Mouse (Mus musculus) neutrophil, adult 5-6 weeks (primary cell): Measurements from ENCODE around the gene Casp12. TPM values are rescaled to one million over a fixed set of nuclear protein-coding genes. Genes with fewer than 3 reads are reported as not detected.
A peak's percentile ranks its signal among the peaks of the same experiment; 100 is the strongest.
"Not testable (repeated sequence)": the region's sequence is repeated elsewhere in the genome, so short reads cannot be mapped to it uniquely, and the experiment has no call there.

Experiments
- ATAC-seq: fragments of 151-379, 151-347 bp; 2 replicates; pipeline ENCODE4 v1.8.0; 2017; ENCODE audit warnings: mild to moderate bottlenecking, moderate TSS enrichment; ENCODE audit not compliant: insufficient number of reproducible peaks, poor library complexity, low FRiP score, severe bottlenecking; ENCODE audit errors: extremely low read depth
- total RNA-seq: library from RNA; stranded (forward); fragments of 200-1000 nt; gene quantifications from 2 replicates; pipeline ENCODE4 v1.2.3, GENCODE M21; 2017

Casp12 gene
- total RNA-seq = 0.47 and 1.4 TPM in 2 replicates

DNA sequence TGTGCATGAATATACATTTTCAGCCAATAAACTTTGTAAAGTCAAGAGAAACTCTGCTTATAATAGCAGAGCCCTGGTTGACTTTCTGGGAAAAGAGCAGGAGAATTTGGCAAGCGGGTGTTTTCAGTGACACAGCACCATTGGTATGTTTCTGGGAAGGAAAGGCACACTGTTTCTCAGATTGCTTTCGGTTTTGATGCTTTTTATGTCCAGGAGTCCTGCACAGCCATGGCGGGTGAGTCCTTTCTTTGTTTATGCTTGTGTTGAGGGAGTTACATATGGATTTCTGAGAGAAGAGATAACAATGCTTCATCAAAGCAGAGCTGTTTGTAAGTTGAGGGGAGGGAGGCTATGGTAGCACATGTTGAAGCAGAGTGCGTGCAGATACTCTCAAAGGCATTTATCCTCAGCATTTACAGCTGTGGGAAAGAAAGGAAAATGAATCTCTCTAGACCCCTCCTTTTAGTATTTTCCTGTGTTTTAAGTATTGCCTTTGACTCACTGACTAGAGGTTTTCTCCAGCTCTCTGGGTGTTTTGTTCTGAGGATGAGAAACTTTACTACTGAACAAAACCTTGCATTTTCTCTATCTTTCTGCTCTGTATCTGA is at the start of gene Casp12:
Casp12 (plus strand) TSS at position 140 of the 608 bp plus-strand sequence.
- ATAC-seq = no peak

DNA sequence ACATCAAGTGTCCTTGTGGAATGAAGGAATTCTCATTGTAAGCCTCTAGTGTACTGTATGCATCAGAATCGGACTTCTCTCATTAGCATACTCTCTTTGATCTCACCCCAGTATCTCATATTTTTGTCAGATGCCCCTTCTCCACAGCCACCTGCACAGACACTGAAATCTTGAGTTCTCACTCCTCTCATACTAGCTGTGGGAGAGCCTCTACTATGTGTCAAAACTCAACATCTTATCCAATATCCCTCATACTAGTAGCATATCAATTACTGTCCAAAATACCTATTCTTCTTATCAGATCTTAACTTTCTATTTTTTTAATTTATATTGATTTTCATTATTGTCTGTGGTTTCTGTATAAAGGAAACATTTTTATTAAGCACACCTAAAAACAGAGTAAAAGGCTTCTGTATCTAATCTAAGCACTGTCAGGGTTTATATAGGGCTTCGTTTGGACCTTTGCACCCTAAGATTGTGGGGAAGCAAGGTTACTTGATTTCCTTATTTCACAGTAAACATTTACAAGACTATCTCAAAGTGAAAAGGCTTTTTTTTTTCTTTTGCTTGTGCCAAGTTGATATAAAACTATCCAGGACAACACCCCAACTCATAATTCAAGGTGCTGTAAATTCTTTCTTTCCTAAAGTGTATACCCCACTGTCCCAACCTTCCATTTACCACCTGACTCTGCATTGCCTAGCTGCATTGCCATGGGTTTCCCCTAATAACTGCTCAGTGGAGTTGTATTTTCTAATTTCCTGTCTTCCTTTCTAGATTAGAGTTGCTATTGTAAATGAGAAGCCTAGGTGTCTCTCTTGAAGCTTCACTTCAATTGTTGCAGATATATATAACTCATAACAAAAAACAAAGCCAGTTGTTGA is 48.6 kb upstream of the Casp12 start:
- ATAC-seq = no peak

DNA sequence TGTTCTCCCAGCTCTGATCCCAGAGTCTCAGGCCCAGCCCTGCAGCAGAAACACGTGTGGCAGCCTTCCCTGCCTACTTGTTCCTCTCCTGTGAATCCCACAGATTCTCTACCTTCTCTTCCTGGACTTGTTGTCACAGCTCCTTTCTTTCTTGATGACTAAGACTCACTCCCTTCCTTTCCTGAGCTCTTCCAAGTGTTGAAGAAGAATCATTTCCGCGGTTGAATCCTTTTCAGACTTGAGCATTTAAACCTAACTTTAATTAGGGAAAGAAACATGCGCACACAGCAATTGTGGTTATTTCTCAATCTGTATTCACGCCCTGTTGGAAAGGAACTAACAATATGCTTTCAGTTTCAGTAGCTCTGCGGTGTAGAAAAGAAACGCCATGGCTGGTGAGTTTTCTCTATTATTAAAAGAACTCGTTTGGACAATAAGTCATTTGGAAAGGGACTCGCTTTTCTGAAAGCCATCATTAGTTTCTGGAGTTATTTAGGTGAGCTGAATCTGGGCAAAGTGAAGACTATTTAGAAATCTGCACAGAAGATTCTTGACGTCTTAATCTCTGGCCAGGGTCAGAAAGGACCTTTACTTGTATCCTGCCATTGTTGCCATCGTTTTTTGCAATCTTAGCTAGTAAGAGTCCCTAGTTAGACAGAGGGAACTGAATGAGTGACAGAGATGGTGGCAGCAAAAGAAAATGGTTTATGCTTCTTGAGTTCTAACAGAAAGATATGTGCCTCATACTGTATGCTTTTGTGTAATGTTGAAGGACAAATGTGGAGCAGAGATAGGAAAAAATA is 46.7 kb upstream of the Casp12 start, which contains the start of gene Casp1:
Casp1 (plus strand) TSS at position 189 of the 803 bp plus-strand sequence.
- ATAC-seq = peak; percentile 87

DNA sequence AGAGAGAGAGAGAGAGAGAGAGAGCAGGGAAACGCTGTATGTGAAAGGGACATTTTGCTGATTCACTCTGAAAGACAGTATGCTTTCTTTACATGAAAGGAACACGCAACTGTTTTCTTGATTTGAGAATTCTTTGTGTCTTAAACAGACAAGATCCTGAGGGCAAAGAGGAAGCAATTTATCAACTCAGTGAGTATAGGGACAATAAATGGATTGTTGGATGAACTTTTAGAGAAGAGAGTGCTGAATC is 46.2 kb upstream of the Casp12 start:
- ATAC-seq = peak; percentile 5; the same call in 1 of the 2 replicates

DNA sequence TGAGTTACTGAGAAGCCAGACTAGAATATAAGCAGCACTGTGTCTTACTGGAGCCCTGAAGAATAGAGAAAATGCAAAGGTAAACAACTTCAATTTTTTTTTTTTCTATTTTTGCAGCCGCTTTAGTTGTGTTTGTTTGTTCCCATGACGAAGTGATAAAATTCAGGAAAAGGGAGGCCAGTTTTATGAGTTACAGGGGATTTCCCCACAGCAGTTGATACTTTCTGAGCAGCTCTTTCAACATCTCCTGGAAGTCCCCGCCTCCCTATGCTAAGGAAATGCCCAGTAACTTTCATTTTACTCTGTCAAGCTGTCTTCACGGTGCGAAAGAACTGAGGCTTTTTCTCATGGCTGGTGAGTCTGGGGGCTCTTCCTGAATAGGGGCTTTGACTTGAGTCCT is 36.7 kb upstream of the Casp12 start, which contains the start of gene Casp4:
Casp4 (plus strand) TSS at position 268 of the 400 bp plus-strand sequence.
- ATAC-seq = peak; percentile 84

GRCm38 (mm10) chr9:5310112-5310511 is 35.1 kb upstream of the Casp12 start:
- no peak for ATAC-seq

DNA sequence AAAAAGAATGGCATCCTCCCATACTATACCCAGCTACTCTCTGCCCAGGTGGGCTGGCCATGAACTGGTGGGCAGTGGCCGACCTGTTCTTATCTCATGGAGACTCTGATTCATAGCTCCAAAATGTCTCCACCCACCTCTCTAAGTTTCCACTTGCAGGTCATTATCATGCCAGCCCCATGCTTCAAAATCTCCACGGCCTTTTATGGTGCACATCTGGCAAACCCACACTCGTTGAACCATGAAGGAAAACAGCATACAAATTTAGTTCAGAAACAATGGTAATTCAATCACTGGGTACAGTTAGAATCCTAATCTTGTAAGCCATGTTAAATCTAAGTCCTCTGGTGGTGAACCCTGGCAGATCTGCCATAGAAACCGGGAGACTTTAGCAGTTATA is 33.8 kb upstream of the Casp12 start:
- peak; percentile 53 for ATAC-seq

DNA sequence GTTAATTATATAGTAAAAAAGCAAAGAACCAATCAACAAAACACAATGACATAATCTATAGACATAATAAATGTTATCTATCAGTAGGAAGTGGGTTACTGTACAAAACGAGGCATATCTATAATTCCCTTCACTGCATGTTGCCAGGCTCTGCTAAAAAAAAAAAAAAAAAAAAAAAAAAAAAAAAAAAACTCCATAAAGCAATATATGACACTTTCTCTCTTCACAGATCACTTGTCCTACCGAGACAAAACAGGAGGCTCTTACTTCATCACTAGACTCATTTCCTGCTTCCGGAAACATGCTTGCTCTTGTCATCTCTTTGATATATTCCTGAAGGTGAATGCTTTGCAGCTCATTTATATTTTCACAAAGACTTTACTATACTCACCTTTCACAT is 17.0 kb upstream of the Casp12 start:
- ATAC-seq = no peak

GRCm38 (mm10) chr9:5332441-5332840 is 12.8 kb upstream of the Casp12 start:
- no peak for ATAC-seq

DNA sequence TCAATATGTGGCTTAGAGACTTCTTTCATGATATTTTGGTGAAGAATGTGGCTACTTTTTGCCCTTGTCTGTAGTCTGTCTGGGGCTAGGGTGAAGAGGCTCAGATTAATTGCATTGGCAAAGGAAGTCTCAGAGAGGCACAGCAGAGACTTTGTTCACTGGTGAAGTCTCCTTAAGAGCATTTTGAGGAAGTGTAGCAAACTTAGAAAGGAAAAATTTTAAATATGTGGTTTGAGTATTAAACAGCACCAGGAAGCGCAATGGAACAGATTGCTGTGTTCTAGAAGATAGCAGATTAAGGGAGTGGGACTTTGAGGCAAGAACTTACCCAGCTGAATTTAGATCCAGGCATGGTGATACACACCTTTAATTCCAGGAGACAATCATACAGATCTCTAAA is 11.8 kb upstream of the Casp12 start:
- ATAC-seq = no peak

DNA sequence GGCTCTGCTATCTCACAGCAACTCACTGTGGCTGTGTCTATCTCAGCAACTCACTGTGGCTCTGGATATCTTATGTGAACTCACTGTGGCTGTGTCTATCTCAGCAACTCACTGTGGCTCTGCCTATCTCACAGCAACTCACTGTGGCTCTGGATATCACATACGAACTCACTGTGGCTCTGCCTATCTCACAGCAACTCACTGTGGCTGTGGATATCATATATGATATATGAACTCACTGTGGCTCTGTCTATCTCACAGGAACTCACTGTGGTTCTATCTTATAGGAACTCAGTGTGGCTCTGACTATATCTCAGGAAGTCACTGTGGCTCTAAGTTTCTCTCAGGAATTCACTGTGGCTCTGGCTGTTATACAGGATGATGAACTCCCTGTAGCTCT is 2.1 kb upstream of the Casp12 start:
- ATAC-seq = 0 out of 2 replicates have a peak, but pooled peaks have one; percentile 19

GRCm38 (mm10) chr9:5344090-5344489 is 1.1 kb upstream of the Casp12 start:
- peak; percentile 63; the same call in 1 of the 2 replicates for ATAC-seq

DNA sequence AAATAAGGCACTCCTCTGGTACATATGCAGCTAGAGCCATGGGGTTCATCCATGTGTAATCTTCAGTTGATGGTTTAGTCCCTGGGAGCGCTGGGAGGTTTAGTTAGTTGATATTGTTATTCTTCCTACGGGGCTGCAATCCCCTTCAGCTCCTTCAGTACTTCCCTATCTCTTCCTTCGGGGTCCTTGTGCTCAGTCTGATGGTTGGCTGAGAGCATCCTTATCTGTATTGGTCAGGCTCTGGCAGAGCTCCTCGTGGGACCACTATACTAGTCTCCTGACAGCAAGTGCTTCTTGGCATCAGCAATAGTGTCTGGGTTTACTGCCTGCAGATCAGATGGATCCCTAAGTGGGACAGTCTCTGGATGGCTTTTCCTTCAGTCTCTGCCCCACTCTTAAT is 2.2 kb downstream of the Casp12 start:
- ATAC-seq = no peak

- ATAC-seq = no peak
Observed at GRCm38 (mm10) chr9:5353673-5354072, 8.4 kb downstream of the Casp12 start.

DNA sequence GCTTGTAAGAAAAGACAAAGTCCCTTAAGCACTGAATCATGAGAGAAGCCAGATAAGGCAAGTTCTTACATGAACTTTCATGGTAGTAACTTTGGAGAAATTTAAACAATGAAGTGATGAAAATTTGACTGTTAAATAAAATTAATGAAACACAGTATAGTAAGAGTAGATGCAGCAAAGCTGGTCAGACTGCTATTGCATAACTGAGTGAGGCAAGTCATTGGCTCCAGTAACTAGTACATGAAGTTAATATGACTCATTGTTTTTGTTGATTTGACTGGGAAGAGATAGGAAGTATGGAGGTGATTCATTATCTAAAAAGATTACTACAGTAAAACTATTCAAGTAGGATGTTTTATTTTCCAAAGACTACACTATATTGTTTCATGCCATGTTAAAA is 11.6 kb downstream of the Casp12 start:
- no peak for ATAC-seq

DNA sequence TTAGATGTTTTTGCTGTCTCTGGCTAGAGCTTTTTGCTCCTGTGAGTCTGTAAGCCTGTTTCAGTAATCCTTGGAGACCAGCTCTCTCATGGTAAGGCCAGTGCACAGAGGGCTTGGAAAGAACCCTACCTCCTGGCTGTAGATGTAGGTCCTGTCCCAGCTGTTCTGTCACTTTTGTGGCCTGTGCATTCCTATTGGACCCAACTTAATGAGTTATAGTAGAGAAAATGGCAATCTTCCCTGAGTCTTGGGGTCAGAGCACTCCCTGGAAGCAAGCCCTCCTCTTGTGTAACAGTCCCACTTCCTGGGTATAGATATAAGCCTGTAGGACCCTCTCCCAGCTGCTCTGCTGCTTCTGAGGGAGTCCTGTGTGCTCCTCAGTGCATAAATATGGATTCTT is 48.3 kb downstream of the Casp12 start:
- no peak for ATAC-seq

- not testable (repeated sequence) for ATAC-seq
Observed at GRCm38 (mm10) chr9:5395861-5396260, 50.6 kb downstream of the Casp12 start.

- no peak for ATAC-seq
Observed at GRCm38 (mm10) chr9:5410988-5411568, 65.8 kb downstream of the Casp12 start.

DNA sequence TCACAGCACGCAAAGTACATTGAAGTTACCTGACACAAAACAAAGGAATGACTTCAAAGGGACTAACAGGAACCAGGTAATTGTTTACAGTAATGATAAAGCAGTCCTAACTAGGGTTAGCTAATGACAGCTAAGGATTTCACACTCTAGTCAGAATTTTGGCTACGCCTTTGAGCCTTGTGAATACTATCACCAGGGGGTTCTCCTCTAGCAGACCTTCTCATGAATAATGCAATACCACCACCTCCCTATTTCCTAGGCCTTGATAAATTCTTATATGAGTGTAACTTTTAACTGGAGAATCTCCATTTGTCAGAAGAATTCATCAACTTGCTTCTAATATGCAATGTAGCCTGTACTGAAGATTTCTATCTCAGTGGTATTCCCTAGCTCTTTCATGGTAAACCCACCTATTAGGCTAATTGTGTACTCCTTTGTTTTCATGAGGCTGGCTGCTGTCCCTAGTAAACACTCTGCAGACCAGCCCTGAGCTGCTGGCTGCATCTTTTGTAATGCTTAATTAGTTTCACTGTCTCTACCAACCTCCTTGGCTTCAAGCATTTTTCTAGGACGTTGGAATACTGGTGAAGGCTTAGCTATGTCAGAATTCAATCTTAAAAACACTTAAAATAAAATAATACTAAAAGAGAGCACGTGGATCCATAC is 67.3 kb downstream of the Casp12 start:
- no peak for ATAC-seq
